Mouse (Mus musculus): Measurements from ENCODE around the gene Bcas1.

GRCm38 (mm10) chr2:170445861-170446260 is 18.2 kb upstream of the Bcas1 start:
- TF ChIP-seq POLR2A (IDR thresholded peaks at IDR 0.05; ENCODE audit: extremely low read depth, insufficient read depth, low read length) (no peak), CTCF (IDR thresholded peaks at IDR 0.05; ENCODE audit: low read depth, low read length) (no peak)
